Mouse (Mus musculus) embryonic facial prominence, embryonic 11.5 days (tissue): ENCODE results near the gene Cfap46. TPM values are rescaled to one million over a fixed set of nuclear protein-coding genes. Genes with fewer than 3 reads are reported as not detected.
"Not testable (repeated sequence)": the region's sequence is repeated elsewhere in the genome, so short reads cannot be mapped to it uniquely, and the experiment has no call there.

ENCODE experiments used
- ATAC-seq: fragments of 200-750 bp; cut with Nextera tagmentation; replicated peaks from 2 replicates; pipeline ENCODE4 v1.8.0; 2017; ENCODE audit warnings: low read depth; ENCODE audit not compliant: insufficient number of reproducible peaks, low FRiP score, low TSS enrichment
- DNase-seq: peaks from one replicate; pipeline ENCODE4 v3.0.0-alpha.2; 2015; ENCODE audit warnings: low spot score
- H3K27ac ChIP-seq: fragments of 300-500 bp; sonication (generic); replicated peaks from 2 replicates; pipeline ENCODE4 v1.5.1; 2014; ENCODE audit warnings: mild to moderate bottlenecking, low read depth, low read length, control low read depth
- H3K27me3 ChIP-seq: fragments of 300-500 bp; sonication (generic); 2 replicates; pipeline ENCODE4 v1.6.1; 2014; ENCODE audit warnings: mild to moderate bottlenecking, low read length, moderate library complexity, mixed read lengths; ENCODE audit not compliant: control insufficient read depth, insufficient read depth
- H3K36me3 ChIP-seq: fragments of 300-500 bp; sonication (generic); replicated peaks from 2 replicates; pipeline ENCODE4 v1.6.1; 2014; ENCODE audit warnings: low read depth, mild to moderate bottlenecking, low read length, moderate library complexity, mixed read lengths; ENCODE audit not compliant: control insufficient read depth, insufficient read depth
- H3K4me1 ChIP-seq: fragments of 300-500 bp; sonication (generic); 2 replicates; pipeline ENCODE4 v1.6.1; 2014; ENCODE audit warnings: low read length, mixed read lengths; ENCODE audit not compliant: control insufficient read depth, insufficient read depth
- H3K4me2 ChIP-seq: fragments of 300-500 bp; sonication (generic); 2 replicates; pipeline ENCODE4 v1.6.1; 2014; ENCODE audit warnings: low read depth, mild to moderate bottlenecking, control low read depth, low read length, moderate library complexity
- H3K4me3 ChIP-seq: fragments of 300-500 bp; sonication (generic); 2 replicates; pipeline ENCODE4 v1.5.1; 2014; ENCODE audit warnings: low read depth, low read length, control low read depth
- H3K9ac ChIP-seq: fragments of 300-500 bp; sonication (generic); replicated peaks from 2 replicates; pipeline ENCODE4 v1.6.1; 2014; ENCODE audit warnings: mild to moderate bottlenecking, control low read depth, low read length
- H3K9me3 ChIP-seq: fragments of 300-500 bp; sonication (generic); replicated peaks from 2 replicates; pipeline ENCODE4 v1.6.1; 2016; ENCODE audit warnings: mild to moderate bottlenecking, low read length, inconsistent platforms, mixed read lengths; ENCODE audit not compliant: control insufficient read depth
- WGBS: fragments of 180-500 bp; shearing (Covaris S2); extraction: QIAGEN DNeasy Blood & Tissue Kit; methylation state at CpG from one replicate; pipeline ENCODE4 v1.1.7; 2014; 5-methylcytosine and 5-hydroxymethylcytosine counted together
- polyA plus RNA-seq: library from polyadenylated mRNA; unstranded; fragments of >200 nt; fragmentation: Nextera tagmentation; extraction: Ambion mirVana; gene quantifications from 2 replicates; pipeline ENCODE4 v1.2.1, GENCODE M21; 2014

The Cfap46 gene
- polyA plus RNA-seq, 1 experiment from 2014 or later = 0.07 TPM

- Histone ChIP-seq H3K27me3 (no peaks in the 10 kb centered on the region), H3K9me3 (no peaks in the 10 kb centered on the region), H3K4me2 (no peak overlapping the region), H3K4me3 (no peak overlapping the region), H3K27ac (no peak overlapping the region), H3K9ac (no peak overlapping the region), H3K4me1 (no peaks in the 10 kb centered on the region), H3K36me3 (no peaks in the 10 kb centered on the region)
- DNase-seq (no peak), ATAC-seq (no peak)
Measured at GRCm38 (mm10) chr7:139685336-139685735, 1.7 kb upstream of the Cfap46 start.

GRCm38 (mm10) chr7:139684553-139684929 is 924 bp upstream of the Cfap46 start:
- Histone ChIP-seq H3K9me3 (no peaks in the 10 kb centered on the region), H3K4me2 (peak overlapping the region; percentile 67), H3K4me1 (no peaks in the 10 kb centered on the region), H3K27me3 (no peaks in the 10 kb centered on the region), H3K36me3 (no peaks in the 10 kb centered on the region), H3K27ac (no peak overlapping the region), H3K9ac (peak overlapping the region; percentile 7), H3K4me3 (peak overlapping the region; percentile 48)
- 1% methylated on average over 14 of the region's 14 CpGs for WGBS
- ATAC-seq = peak; percentile 72
- DNase-seq = peak; percentile 97

GRCm38 (mm10) chr7:139681921-139682598 is 1.6 kb downstream of the Cfap46 start:
- no peak for DNase-seq
- 79% methylated on average over 11 of the region's 11 CpGs for WGBS

GRCm38 (mm10) chr7:139676433-139676832 is 7.2 kb downstream of the Cfap46 start:
- Histone ChIP-seq H3K9me3 (no peaks in the 10 kb centered on the region), H3K27me3 (no peaks in the 10 kb centered on the region), H3K4me2 (no peak overlapping the region), H3K36me3 (no peaks in the 10 kb centered on the region), H3K27ac (no peak overlapping the region), H3K4me1 (no peaks in the 10 kb centered on the region), H3K4me3 (no peak overlapping the region), H3K9ac (no peak overlapping the region)
- ATAC-seq (no peak), DNase-seq (no peak)
- WGBS = 62% methylated on average over 3 of the region's 3 CpGs

More at GRCm38 (mm10) chr7:139681921-139682598, 1.6 kb downstream of the Cfap46 start:
- no peaks in the 10 kb centered on the region for H3K4me1 ChIP-seq
- H3K4me3 ChIP-seq = no peak overlapping the region
- H3K27me3 ChIP-seq = no peaks in the 10 kb centered on the region
- ATAC-seq = no peak
- H3K27ac ChIP-seq = no peak overlapping the region
- no peak overlapping the region for H3K9ac ChIP-seq
- no peaks in the 10 kb centered on the region for H3K9me3 ChIP-seq
- no peak overlapping the region for H3K4me2 ChIP-seq
- H3K36me3 ChIP-seq = no peaks in the 10 kb centered on the region

GRCm38 (mm10) chr7:139666871-139667270 is 16.7 kb downstream of the Cfap46 start:
- H3K27me3 ChIP-seq = no peaks in the 10 kb centered on the region
- H3K9ac ChIP-seq = no peak overlapping the region
- no peak overlapping the region for H3K4me3 ChIP-seq
- H3K9me3 ChIP-seq = no peaks in the 10 kb centered on the region
- DNase-seq (no peak), ATAC-seq (no peak)
- H3K4me2 ChIP-seq = no peak overlapping the region
- 81% methylated on average over 8 of the region's 8 CpGs for WGBS
- no peaks in the 10 kb centered on the region for H3K4me1 ChIP-seq
- no peak overlapping the region for H3K27ac ChIP-seq
- no peaks in the 10 kb centered on the region for H3K36me3 ChIP-seq

GRCm38 (mm10) chr7:139663318-139663717 is 20.3 kb downstream of the Cfap46 start:
- Histone ChIP-seq H3K4me2 (no peak overlapping the region), H3K9ac (no peak overlapping the region), H3K27ac (no peak overlapping the region), H3K27me3 (no peaks in the 10 kb centered on the region), H3K4me3 (no peak overlapping the region), H3K4me1 (no peaks in the 10 kb centered on the region), H3K36me3 (no peaks in the 10 kb centered on the region), H3K9me3 (no peaks in the 10 kb centered on the region)
- ATAC-seq = no peak
- 67% methylated on average over 3 of the region's 3 CpGs for WGBS
- no peak for DNase-seq

- not testable (repeated sequence) for H3K9me3 ChIP-seq, H3K4me2 ChIP-seq, ATAC-seq, H3K27me3 ChIP-seq, H3K4me3 ChIP-seq, DNase-seq, H3K9ac ChIP-seq, H3K4me1 ChIP-seq, H3K27ac ChIP-seq, H3K36me3 ChIP-seq
- WGBS = 94% methylated on average over 26 of the region's 28 CpGs
Measured at GRCm38 (mm10) chr7:139659901-139660300, 23.7 kb downstream of the Cfap46 start.

- DNase-seq (no peak), ATAC-seq (no peak)
- Histone ChIP-seq H3K4me1 (no peaks in the 10 kb centered on the region), H3K27me3 (no peaks in the 10 kb centered on the region), H3K36me3 (no peaks in the 10 kb centered on the region), H3K27ac (no peak overlapping the region), H3K9me3 (no peaks in the 10 kb centered on the region), H3K9ac (no peak overlapping the region), H3K4me2 (no peak overlapping the region), H3K4me3 (no peak overlapping the region)
- 68% methylated on average over 7 of the region's 7 CpGs for WGBS
Measured at GRCm38 (mm10) chr7:139649698-139650097, 33.9 kb downstream of the Cfap46 start.
